Mouse (Mus musculus) hindbrain, embryonic 14.5 days (tissue): ENCODE results near the gene Ntrk2. TPM values are rescaled to one million over a fixed set of nuclear protein-coding genes. Genes with fewer than 3 reads are reported as not detected.

Source experiments
- ATAC-seq: fragments of 200-750 bp; cut with Nextera tagmentation; 2 replicates; pipeline ENCODE4 v1.8.0; 2017; ENCODE audit warnings: moderate number of reproducible peaks, mild to moderate bottlenecking, moderate TSS enrichment, moderate library complexity; ENCODE audit not compliant: low FRiP score
- DNase-seq: peaks from one replicate; pipeline ENCODE4 v3.0.0-alpha.2; 2015; ENCODE audit warnings: low spot score
- H3K27ac ChIP-seq: fragments of 300-500 bp; sonication (generic); 2 replicates; pipeline ENCODE4 v1.5.1; 2014; ENCODE audit warnings: mild to moderate bottlenecking, moderate library complexity
- H3K27me3 ChIP-seq: fragments of 300-500 bp; sonication (generic); 2 replicates; pipeline ENCODE4 v1.6.1; 2014; ENCODE audit warnings: mild to moderate bottlenecking, low read length, mixed read lengths; ENCODE audit not compliant: control insufficient read depth, insufficient read depth
- H3K36me3 ChIP-seq: fragments of 300-500 bp; sonication (generic); replicated peaks from 2 replicates; pipeline ENCODE4 v1.6.1; 2014; ENCODE audit not compliant: control insufficient read depth, insufficient read depth
- H3K4me1 ChIP-seq: fragments of 300-500 bp; sonication (generic); replicated peaks from 2 replicates; pipeline ENCODE4 v1.6.1; 2014; ENCODE audit warnings: antibody characterized with exemption, low read length, mixed read lengths; ENCODE audit not compliant: control insufficient read depth, insufficient read depth
- H3K4me2 ChIP-seq: fragments of 300-500 bp; sonication (generic); replicated peaks from 2 replicates; pipeline ENCODE4 v1.6.1; 2014; ENCODE audit warnings: mild to moderate bottlenecking, moderate library complexity
- H3K4me3 ChIP-seq: fragments of 300-500 bp; sonication (generic); replicated peaks from 2 replicates; pipeline ENCODE4 v1.5.1; 2014; ENCODE audit warnings: mild to moderate bottlenecking, low read length
- H3K9ac ChIP-seq: fragments of 300-500 bp; sonication (generic); 2 replicates; pipeline ENCODE4 v1.6.1; 2014
- H3K9me3 ChIP-seq: fragments of 300-500 bp; sonication (generic); 2 replicates; pipeline ENCODE4 v1.6.1; 2016; ENCODE audit warnings: low read length; ENCODE audit not compliant: control insufficient read depth
- WGBS: fragments of 180-500 bp; shearing (Covaris S2); extraction: QIAGEN DNeasy Blood & Tissue Kit; methylation state at CpG from one replicate; pipeline ENCODE4 v1.1.7; 2014; 5-methylcytosine and 5-hydroxymethylcytosine counted together
- polyA plus RNA-seq: library from polyadenylated mRNA; unstranded; fragments of >200 nt; fragmentation: Nextera tagmentation; extraction: Ambion mirVana; gene quantifications from 2 replicates; pipeline ENCODE4 v1.2.1, GENCODE M21; 2014

The Ntrk2 gene
- polyA plus RNA-seq, 1 experiment from 2014 or later: 108 TPM

DNA sequence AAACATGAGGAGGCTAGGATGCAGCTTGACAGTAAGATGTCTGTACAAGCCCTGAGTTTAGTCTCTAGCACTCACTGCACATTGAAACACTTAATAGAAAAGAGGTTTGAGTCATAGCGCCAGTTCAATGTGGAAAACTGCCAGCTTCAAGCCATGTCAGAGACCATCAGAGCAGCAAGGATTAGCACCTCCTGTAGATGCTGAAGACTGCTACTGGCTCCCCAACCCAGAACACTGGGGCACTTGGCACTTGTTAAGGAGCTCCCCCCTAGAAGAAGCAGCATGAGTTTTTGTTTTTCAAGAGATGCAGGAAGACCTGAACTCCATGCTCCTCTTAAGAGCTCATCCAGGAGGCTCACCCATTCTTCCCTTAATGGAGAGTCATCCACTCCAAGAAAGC lies 251.5 kb downstream of the Ntrk2 start:
- no peaks in the 10 kb centered on the region for H3K36me3 ChIP-seq
- H3K4me2 ChIP-seq: no peak overlapping the region
- no peaks in the 10 kb centered on the region for H3K9me3 ChIP-seq
- no peaks in the 10 kb centered on the region for H3K4me1 ChIP-seq
- ATAC-seq: no peak
- WGBS: 83% methylated on average over 1 of the region's 1 CpGs
- H3K4me3 ChIP-seq: no peak overlapping the region
- H3K27ac ChIP-seq: no peak overlapping the region
- no peak for DNase-seq
- H3K9ac ChIP-seq: no peak overlapping the region
- H3K27me3 ChIP-seq: no peaks in the 10 kb centered on the region

DNA sequence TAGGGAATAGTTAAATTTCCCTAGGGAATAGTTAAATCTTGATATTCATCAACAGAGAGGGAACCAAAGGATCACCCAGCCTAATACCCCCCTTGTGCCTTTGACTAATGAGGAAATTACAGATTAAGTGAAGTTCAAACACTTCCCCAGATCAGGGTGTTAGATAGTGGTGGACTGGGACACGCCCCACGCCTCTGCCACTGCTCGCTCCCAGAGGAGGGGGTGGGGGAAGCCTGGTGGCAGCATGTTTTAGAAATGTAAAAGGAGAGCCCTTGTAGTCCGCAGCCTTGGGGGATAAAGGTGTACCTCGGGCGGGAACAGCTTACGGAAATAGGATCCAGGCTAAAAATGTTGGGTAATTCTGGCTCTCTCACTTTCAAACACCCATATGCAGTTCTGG lies 252.7 kb downstream of the Ntrk2 start:
- Histone ChIP-seq H3K27ac (no peak overlapping the region), H3K4me2 (no peak overlapping the region), H3K27me3 (no peaks in the 10 kb centered on the region), H3K4me1 (no peaks in the 10 kb centered on the region), H3K9ac (no peak overlapping the region), H3K4me3 (no peak overlapping the region), H3K9me3 (no peaks in the 10 kb centered on the region), H3K36me3 (no peaks in the 10 kb centered on the region)
- DNase-seq: no peak
- no peak for ATAC-seq
- 49% methylated on average over 7 of the region's 7 CpGs for WGBS

DNA sequence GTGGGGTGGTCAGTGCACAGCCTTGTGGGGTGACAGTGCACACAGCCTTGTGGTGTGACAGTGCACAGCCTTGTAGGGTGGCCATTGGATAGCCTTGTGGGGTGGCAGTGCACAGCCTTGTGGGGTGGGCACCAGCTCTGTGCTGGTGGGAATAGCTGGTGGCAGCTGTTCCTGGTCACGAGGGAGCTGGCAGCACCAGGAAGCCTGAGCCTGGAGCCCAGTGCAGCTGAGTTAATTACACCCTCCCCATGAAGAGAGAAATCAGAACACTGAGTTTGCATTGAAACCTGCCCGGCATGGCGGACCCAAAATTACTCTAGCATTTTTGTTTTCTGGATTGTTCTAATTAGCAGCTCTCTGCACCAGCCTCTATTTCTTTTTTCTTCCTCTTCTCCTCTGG lies 259.3 kb downstream of the Ntrk2 start:
- Histone ChIP-seq H3K27me3 (no peaks in the 10 kb centered on the region), H3K9me3 (no peaks in the 10 kb centered on the region), H3K36me3 (no peaks in the 10 kb centered on the region), H3K4me3 (no peak overlapping the region), H3K9ac (no peak overlapping the region), H3K27ac (no peak overlapping the region), H3K4me1 (no peaks in the 10 kb centered on the region), H3K4me2 (no peak overlapping the region)
- no peak for DNase-seq
- ATAC-seq: no peak
- WGBS: 72% methylated on average over 3 of the region's 3 CpGs

- peak overlapping the region; percentile 19 for H3K4me2 ChIP-seq
- ATAC-seq (peak; percentile 90), DNase-seq (peak; percentile 83)
- H3K4me1 ChIP-seq: peaks cover 6% of the 10 kb centered on the region; the same call in 1 of the 2 replicates
- 23% methylated on average over 26 of the region's 26 CpGs for WGBS
- H3K27me3 ChIP-seq: no peaks in the 10 kb centered on the region
- H3K27ac ChIP-seq: 0 out of 2 replicates have a peak overlapping the region, but pooled peaks have one; percentile 6
- no peaks in the 10 kb centered on the region for H3K36me3 ChIP-seq
- H3K9me3 ChIP-seq: no peaks in the 10 kb centered on the region
- H3K4me3 ChIP-seq: no peak overlapping the region
- no peak overlapping the region for H3K9ac ChIP-seq
Observed at GRCm38 (mm10) chr13:59073635-59074256, 267.4 kb downstream of the Ntrk2 start.

DNA sequence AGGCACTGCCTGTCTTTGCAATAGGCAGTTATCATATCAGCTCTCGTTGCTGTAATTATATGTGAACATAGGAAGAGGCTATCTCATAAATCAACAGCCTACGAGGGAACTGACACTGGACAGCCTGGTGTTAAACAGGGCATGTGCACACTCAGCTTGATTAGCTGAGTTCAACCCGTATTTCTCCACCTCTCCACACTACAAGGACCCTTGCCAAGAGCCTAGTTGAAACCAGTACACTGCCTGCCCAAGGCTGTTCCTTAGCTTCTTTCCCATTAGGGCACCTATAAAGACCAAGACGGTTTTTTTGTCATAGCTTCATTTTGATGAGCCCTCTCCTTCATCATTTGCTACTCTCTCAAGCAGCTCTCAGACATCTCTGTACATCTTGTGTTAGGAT lies 270.1 kb downstream of the Ntrk2 start:
- Histone ChIP-seq H3K4me3 (no peak overlapping the region), H3K4me1 (peaks cover 11% of the 10 kb centered on the region), H3K9me3 (no peaks in the 10 kb centered on the region), H3K4me2 (no peak overlapping the region), H3K27ac (no peak overlapping the region), H3K36me3 (no peaks in the 10 kb centered on the region), H3K9ac (no peak overlapping the region), H3K27me3 (no peaks in the 10 kb centered on the region)
- ATAC-seq (no peak), DNase-seq (no peak)
- 63% methylated on average over 4 of the region's 4 CpGs for WGBS

GRCm38 (mm10) chr13:59079761-59080461 lies 273.5 kb downstream of the Ntrk2 start:
- 16% methylated on average over 7 of the region's 7 CpGs for WGBS
- H3K9ac ChIP-seq: no peak overlapping the region
- H3K4me1 ChIP-seq: peaks cover 8% of the 10 kb centered on the region; the same call in 1 of the 2 replicates
- ATAC-seq (0 out of 2 replicates have a peak, but pooled peaks have one; percentile 16), DNase-seq (no peak)
- H3K4me3 ChIP-seq: no peak overlapping the region
- H3K36me3 ChIP-seq: no peaks in the 10 kb centered on the region
- no peak overlapping the region for H3K4me2 ChIP-seq
- H3K9me3 ChIP-seq: no peaks in the 10 kb centered on the region
- H3K27ac ChIP-seq: peak overlapping the region; percentile 10; the same call in 1 of the 2 replicates
- H3K27me3 ChIP-seq: no peaks in the 10 kb centered on the region

DNA sequence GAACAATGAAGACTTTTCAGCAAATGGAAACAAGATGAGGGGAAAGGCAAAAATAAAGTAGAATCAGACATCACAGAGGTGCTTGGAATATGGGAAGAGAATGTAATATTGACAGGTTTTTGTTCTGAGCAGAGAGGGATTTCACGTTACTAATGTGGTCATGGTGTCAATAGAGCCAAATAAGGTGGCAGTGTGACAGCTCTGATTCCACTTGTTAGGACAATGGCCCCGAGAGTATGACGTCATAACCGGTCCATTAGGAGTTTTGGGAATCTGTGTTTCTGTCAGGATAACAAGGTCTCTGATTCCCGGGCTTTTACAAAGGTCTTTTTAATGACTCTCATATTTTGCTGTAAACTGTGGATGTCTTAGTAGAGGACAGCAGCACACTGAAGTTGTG lies 274.1 kb downstream of the Ntrk2 start:
- no peaks in the 10 kb centered on the region for H3K9me3 ChIP-seq
- 37% methylated on average over 5 of the region's 5 CpGs for WGBS
- H3K4me2 ChIP-seq: no peak overlapping the region
- H3K4me1 ChIP-seq: peaks cover 8% of the 10 kb centered on the region; the same call in 1 of the 2 replicates
- DNase-seq (no peak), ATAC-seq (no peak)
- H3K36me3 ChIP-seq: no peaks in the 10 kb centered on the region
- H3K27ac ChIP-seq: peak overlapping the region; percentile 10; the same call in 1 of the 2 replicates
- H3K4me3 ChIP-seq: no peak overlapping the region
- H3K9ac ChIP-seq: no peak overlapping the region
- no peaks in the 10 kb centered on the region for H3K27me3 ChIP-seq

DNA sequence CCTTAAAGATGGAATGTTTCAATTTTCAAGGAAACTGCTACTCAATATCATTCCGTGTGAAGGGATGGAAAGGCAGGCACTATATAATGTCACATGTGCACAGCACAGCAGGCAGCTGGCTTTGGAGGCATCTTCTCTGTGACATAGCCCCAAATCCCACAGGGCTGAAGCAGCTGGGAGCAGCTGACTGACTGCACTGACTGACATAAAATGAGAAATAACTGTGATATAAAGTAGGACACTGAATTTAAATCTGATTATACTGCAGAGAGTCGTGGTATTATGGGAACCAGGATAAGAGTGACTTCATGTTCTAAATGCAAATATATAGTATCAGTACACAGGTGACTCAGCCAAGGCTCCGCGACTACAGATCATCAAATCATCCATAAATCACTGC lies 282.6 kb downstream of the Ntrk2 start:
- WGBS: 54% methylated on average over 4 of the region's 4 CpGs
- H3K27ac ChIP-seq: no peak overlapping the region
- ATAC-seq (no peak), DNase-seq (no peak)
- H3K4me1 ChIP-seq: peaks cover 48% of the 10 kb centered on the region
- H3K4me2 ChIP-seq: no peak overlapping the region
- H3K9ac ChIP-seq: no peak overlapping the region
- H3K27me3 ChIP-seq: no peaks in the 10 kb centered on the region
- H3K4me3 ChIP-seq: no peak overlapping the region
- no peaks in the 10 kb centered on the region for H3K9me3 ChIP-seq
- H3K36me3 ChIP-seq: no peaks in the 10 kb centered on the region

DNA sequence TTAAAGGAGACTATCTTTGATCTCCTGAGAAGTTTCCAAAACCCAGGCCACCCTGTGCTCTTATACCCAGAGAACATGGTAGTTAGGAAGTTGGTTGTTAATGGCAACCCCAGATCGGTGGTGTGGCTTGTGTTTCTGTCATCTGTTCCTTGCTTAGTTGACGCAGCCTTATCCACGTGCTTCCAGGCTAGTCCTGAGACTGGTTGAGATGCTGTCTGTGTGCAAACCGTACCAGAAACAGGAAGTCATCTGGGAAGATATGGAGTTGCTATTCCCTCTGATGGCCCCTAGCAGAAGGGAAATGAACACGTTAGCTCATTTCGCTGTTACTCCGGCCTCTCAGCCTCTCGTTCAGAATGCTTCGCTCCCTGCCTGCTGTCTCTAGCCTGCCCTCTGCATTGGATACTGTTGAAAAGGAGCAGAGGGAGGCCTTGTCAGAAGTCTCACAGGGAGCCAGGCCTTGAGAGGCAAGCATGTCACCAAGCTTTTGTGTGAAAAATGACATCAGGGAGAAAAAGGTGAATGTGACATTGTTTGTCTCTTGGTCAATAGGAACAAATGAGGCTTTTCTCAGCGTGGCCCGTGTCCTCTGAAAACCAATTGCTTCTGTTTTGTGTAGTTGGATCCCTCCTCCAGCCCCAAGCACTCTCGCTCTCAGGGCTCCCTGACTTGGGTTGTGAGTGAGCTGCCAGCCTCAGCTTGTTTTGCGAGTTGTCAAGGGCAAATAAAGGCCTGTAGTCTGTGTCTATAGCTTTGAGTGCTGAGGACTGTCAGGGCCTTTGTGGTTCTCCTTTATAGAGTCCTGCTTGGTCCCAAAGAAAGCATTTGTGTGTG lies 285.0 kb downstream of the Ntrk2 start:
- H3K4me1 ChIP-seq: peaks cover 57% of the 10 kb centered on the region
- H3K9me3 ChIP-seq: no peaks in the 10 kb centered on the region
- H3K27me3 ChIP-seq: no peaks in the 10 kb centered on the region
- peak; percentile 67 for ATAC-seq
- H3K9ac ChIP-seq: 0 out of 2 replicates have a peak overlapping the region, but pooled peaks have one; percentile 1
- peak overlapping the region; percentile 92 for H3K27ac ChIP-seq
- DNase-seq: peak; percentile 54
- H3K36me3 ChIP-seq: no peaks in the 10 kb centered on the region
- 16% methylated on average over 13 of the region's 13 CpGs for WGBS
- no peak overlapping the region for H3K4me2 ChIP-seq
- no peak overlapping the region for H3K4me3 ChIP-seq
